Mouse (Mus musculus) cerebellum, adult 9-11 months (tissue): ENCODE measurements around the gene Ranbp17.
"Not testable (repeated sequence)": the region's sequence is repeated elsewhere in the genome, so short reads cannot be mapped to it uniquely, and the experiment has no call there.

Experiments used
- DNase-seq: peaks from one replicate; pipeline ENCODE4 v3.0.0; 2022

Ranbp17 gene

GRCm38 (mm10) chr11:33513376-33513991 lies at the start of gene Ranbp17:
Ranbp17 (minus strand) TSS chr11:33513746.
- DNase-seq, result peak; percentile 65

- peak; percentile 25 for DNase-seq
These were observed 40.6 kb upstream of the Ranbp17 start for GRCm38 (mm10) chr11:33554123-33554522.

GRCm38 (mm10) chr11:33550861-33551560 lies 37.5 kb upstream of the Ranbp17 start:
- DNase-seq, result no peak

- no peak for DNase-seq
These were observed 33.8 kb upstream of the Ranbp17 start for GRCm38 (mm10) chr11:33547386-33547785.

GRCm38 (mm10) chr11:33544945-33545344 lies 31.4 kb upstream of the Ranbp17 start:
- DNase-seq, result no peak

- no peak for DNase-seq
These were observed 30.6 kb upstream of the Ranbp17 start for GRCm38 (mm10) chr11:33544121-33544520.

- DNase-seq, result no peak
These were observed 24.0 kb upstream of the Ranbp17 start for GRCm38 (mm10) chr11:33537390-33538125.

- no peak for DNase-seq
These were observed 23.1 kb upstream of the Ranbp17 start for GRCm38 (mm10) chr11:33536636-33537035.

GRCm38 (mm10) chr11:33534541-33534940 lies 21.0 kb upstream of the Ranbp17 start:
- no peak for DNase-seq

GRCm38 (mm10) chr11:33533577-33533976 lies 20.0 kb upstream of the Ranbp17 start:
- no peak for DNase-seq

- no peak for DNase-seq
These were observed 16.0 kb upstream of the Ranbp17 start for GRCm38 (mm10) chr11:33529576-33529975.

GRCm38 (mm10) chr11:33512854-33513375 lies 631 bp downstream of the Ranbp17 start:
- DNase-seq, result peak; percentile 78

GRCm38 (mm10) chr11:33509401-33509800 lies 4.1 kb downstream of the Ranbp17 start:
- no peak for DNase-seq

- DNase-seq, result no peak
These were observed 27.8 kb downstream of the Ranbp17 start for GRCm38 (mm10) chr11:33485746-33486145.

GRCm38 (mm10) chr11:33480410-33480809 lies 33.1 kb downstream of the Ranbp17 start:
- DNase-seq, result no peak

- no peak for DNase-seq
These were observed 34.3 kb downstream of the Ranbp17 start for GRCm38 (mm10) chr11:33479209-33479608.

- no peak for DNase-seq
These were observed 36.9 kb downstream of the Ranbp17 start for GRCm38 (mm10) chr11:33476634-33477033.

- DNase-seq, result no peak
These were observed 52.4 kb downstream of the Ranbp17 start for GRCm38 (mm10) chr11:33461172-33461571.

- DNase-seq, result no peak
These were observed 59.5 kb downstream of the Ranbp17 start for GRCm38 (mm10) chr11:33454069-33454468.

GRCm38 (mm10) chr11:33433813-33434212 lies 79.7 kb downstream of the Ranbp17 start:
- peak; percentile 39 for DNase-seq

- not testable (repeated sequence) for DNase-seq
These were observed 85.3 kb downstream of the Ranbp17 start for GRCm38 (mm10) chr11:33428238-33428637.

- not testable (repeated sequence) for DNase-seq
These were observed 85.8 kb downstream of the Ranbp17 start for GRCm38 (mm10) chr11:33427789-33428188.

- DNase-seq, result no peak
These were observed 91.3 kb downstream of the Ranbp17 start for GRCm38 (mm10) chr11:33422226-33422625.

GRCm38 (mm10) chr11:33404651-33405050 lies 108.9 kb downstream of the Ranbp17 start:
- no peak for DNase-seq
